Mouse (Mus musculus): ENCODE data around the gene Enox1.

GRCm38 (mm10) chr14:77646196-77646595 is 489.6 kb downstream of the Enox1 start:
- TF ChIP-seq POLR2A (IDR thresholded peaks at IDR 0.05; ENCODE audit: borderline replicate concordance, control insufficient read depth, low read depth, low read length), result no peak
- no peak for TF ChIP-seq CTCF (IDR thresholded peaks at IDR 0.05; ENCODE audit: control insufficient read depth, insufficient read depth, low read length)
